Mouse (Mus musculus) ES-Bruce4 (cell line): ENCODE data around the gene Gm20683.

Source experiments
- CTCF ChIP-seq: IDR thresholded peaks from one replicate; pipeline ENCODE4 v1.8.1; 2011; ENCODE audit warnings: low read depth, low read length
- POLR2A ChIP-seq: IDR thresholded peaks from one replicate; pipeline ENCODE4 v1.8.1; 2011; ENCODE audit warnings: low read length; ENCODE audit not compliant: insufficient read depth

GRCm38 (mm10) chr17:25830806-25831431 is 10.6 kb downstream of the Gm20683 start:
- no peak for TF ChIP-seq CTCF
- no peak for TF ChIP-seq POLR2A
